Mouse (Mus musculus) CD4-positive, CD25-positive, alpha-beta regulatory T cell, adult 2 months (primary cell): Measurements from ENCODE around the gene Map2k4.

Source experiments
- DNase-seq: peaks from one replicate; pipeline ENCODE4 v3.0.0-alpha.2; 2012; ENCODE audit warnings: low read depth, low spot score

The Map2k4 gene

GRCm38 (mm10) chr11:65712754-65713306 is 75.3 kb downstream of the Map2k4 start:
- DNase-seq, result no peak

DNA sequence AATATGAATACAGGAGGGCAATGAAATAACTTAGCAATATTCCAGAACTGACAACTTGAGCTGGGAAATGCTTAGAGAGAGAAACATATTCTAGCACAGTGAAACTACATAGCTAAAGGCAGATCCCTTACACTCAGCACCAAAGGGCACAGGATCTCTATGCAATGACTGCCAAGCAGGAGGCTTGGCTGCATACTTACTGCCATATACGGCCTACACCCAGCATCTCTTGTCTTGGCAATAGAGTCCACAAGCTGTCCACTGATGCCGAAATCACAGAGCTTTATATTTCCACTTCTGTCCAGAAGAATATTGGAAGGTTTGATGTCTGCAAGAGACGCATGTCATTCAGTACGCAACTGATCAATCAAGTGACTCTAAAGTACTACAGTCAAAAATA is 81.3 kb downstream of the Map2k4 start:
- no peak for DNase-seq

GRCm38 (mm10) chr11:65706176-65706575 is 81.9 kb downstream of the Map2k4 start:
- DNase-seq, result no peak

DNA sequence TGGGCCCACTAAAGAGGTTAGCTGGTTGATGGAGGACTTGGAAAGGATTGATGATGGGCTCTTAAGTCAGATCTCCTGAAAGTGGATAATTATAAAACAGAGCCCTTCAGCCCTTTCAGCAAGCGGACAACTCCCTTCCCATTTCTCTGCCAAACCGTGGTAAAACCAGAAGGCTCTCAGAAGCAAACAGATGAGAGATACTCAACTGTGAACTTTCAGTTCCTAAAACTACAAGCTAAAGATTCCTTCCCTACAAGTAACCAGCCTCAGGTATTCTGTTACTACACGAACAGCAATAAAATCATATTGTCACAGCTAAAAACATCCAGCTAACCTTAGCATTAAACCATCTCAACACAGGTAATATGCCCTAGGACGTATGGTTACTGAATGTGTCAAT is 83.2 kb downstream of the Map2k4 start:
- no peak for DNase-seq

DNA sequence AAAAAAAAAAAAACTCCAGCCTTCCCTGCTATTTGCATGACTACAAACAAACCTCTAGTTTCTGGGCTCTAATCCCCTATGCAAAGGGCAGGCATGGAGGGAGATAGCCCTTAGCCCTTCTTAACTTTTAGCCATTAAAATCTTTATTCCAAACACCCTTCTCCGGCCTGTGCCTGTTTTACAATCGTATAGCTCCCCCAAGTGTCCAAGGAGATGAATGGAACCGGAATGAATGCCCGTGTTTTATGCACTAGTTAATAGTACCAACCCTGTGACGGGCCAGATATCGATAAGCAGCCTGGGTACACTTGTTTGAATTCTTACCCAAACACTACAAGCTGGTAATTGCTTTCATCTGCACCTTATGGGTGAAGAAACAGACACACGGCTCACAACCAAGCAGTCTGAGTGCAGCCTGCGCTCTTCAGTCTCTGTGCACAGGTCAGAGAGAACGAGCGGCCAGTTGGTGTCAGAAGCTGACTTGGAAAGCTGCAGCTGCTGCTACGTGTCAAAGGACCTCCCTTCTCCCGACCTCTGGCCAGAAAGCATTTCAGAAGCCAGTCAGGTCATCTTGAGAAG is 109.2 kb downstream of the Map2k4 start:
- DNase-seq, result no peak

GRCm38 (mm10) chr11:65667348-65667969 is 120.6 kb downstream of the Map2k4 start:
- no peak for DNase-seq

DNA sequence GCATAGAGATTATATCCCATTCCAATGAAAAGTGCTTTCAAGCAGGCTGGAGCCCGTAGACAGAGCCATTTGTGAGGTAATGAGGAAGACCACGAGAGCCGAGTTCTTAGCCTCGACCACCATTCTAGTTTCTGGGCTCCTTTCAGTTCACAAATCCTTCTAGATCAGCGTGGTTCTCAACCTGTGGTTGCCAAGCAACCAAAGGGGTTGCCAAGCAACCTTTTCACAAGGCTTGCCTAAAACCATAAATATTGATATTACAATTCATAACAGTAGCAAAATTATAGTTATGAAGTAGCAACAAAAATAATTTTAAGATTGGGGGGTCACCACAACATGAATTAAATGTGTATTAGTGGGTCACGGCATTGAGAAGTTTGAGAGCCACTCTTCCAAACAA is 123.2 kb downstream of the Map2k4 start:
- no peak for DNase-seq

GRCm38 (mm10) chr11:65661790-65662522 is 126.1 kb downstream of the Map2k4 start:
- DNase-seq, result no peak

GRCm38 (mm10) chr11:65653932-65654331 is 134.2 kb downstream of the Map2k4 start:
- no peak for DNase-seq

DNA sequence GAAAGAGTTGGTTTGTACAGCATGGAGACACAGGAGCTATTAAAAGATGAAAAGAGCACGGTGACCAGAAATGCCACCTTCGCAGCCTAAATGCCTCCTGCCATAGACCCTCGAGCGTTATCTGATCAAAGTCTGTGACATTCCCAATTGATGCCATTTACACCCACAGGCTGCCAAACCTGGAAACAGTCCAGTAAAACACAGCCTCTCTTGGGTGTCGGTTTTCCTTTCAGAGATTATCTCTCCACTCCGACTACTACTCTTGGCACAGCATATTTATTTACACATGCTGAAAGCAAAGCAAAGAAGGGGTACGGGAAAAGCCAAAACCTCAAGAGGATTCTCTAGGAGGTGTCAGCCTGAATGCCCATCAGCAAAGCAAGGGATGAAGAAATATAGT is 136.7 kb downstream of the Map2k4 start:
- DNase-seq, result no peak

- no peak for DNase-seq
These were observed 138.0 kb downstream of the Map2k4 start for GRCm38 (mm10) chr11:65649956-65650715.

GRCm38 (mm10) chr11:65649469-65649868 is 138.6 kb downstream of the Map2k4 start:
- no peak for DNase-seq

DNA sequence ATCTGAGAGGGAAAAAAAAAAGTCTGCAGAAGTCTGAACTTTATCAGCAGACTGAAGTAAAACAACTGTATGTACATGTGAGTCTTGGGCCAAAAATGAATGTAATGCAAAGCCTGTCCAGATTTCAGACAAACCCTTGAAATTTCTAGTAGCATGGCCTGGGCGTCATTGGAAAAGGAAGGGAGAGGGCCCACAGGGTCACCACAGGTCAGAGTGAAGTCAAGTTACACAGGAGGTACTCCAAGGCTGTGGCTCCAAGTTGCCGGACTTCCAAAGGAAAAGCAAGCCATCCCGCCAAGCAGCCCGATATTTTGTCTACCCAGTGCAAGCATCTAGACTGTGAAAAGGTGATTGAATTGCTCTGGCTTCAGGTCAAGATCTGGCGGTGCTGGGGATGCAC is 141.8 kb downstream of the Map2k4 start:
- no peak for DNase-seq

GRCm38 (mm10) chr11:65644539-65644938 is 143.6 kb downstream of the Map2k4 start:
- DNase-seq, result no peak

DNA sequence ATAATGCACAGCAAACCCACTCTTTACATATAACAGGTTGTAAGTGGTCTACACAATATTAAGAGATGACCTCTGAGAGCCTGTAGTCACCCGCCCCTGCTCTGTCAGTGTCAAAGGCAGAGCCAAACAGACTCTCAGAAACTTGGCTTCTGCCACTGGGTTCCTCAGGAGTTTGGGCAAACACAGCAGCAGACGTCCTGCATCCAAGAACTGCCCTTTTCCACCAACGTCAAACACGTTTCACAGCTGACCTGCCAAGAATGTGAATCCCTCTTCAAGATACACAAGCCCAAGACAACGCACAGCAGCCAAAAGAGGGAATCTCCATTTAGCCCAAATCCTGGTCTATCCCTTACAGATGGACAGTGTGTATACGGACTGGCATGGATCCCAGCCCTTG is 147.8 kb downstream of the Map2k4 start:
- DNase-seq, result no peak
